Mouse (Mus musculus): ENCODE data around the gene Man2a1.

Man2a1 gene

GRCm38 (mm10) chr17:64600372-64601090 is at the start of gene Man2a1:
TSS of gene Man2a1 (plus strand) at chr17:64600736.
- DNase-seq = peak; percentile 86

GRCm38 (mm10) chr17:64553358-64553757 is 47.2 kb upstream of the Man2a1 start:
- DNase-seq = no peak

DNA sequence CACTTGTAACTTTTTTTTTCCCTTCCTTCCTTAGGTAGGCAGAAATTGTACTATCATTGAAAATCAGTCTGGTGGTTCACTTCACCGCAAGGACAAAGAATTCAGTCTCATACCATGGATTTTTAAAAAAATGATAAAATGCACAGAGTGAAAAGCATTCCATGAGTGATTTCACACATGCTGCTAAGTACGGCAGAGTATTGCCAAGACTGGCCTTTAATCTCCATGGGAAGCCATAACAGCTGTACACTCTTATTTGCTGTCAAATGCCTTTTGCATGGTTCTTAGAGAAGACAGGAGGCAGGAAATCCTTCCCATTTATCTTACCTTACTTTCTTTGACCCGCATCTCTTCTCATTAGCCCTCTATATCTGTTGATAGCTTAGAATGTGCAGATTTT is 45.6 kb upstream of the Man2a1 start:
- no peak for DNase-seq

DNA sequence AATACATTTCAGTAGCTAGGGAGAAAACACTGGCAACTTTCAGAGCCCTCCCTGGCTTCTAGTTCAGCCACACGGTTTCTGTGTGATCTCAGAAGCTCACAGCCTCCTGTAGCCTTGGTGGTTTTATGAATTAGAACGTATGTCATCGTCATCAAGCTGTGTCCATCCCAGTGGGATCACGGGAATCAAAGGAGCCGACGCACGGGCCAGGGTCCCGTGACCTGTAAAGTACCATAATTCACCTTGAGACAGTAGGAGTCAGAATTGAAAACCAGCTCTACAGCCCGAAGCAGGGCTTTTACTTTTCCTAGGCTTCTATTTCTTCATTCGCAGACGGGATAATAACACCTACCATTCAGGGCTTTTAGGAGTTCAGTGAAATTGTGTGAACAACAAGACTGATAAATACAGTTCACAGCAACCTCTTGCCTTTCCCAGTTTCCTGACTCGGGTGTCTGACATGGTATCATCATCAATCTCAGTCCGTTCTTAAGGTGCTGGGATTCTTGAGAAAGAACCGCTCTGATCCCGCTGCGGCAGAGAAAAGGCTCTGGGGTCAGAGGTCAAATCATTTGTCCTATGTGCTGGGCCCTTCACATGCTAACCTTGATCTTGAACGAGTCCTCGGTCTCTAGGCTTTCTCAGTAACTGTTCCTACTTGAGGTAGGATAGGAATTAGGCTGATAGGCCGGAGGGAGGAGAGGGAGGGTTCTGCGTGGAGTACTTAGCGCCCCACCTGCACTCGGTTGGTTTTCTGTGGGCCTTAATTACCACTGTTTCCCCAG is 43.7 kb upstream of the Man2a1 start:
- DNase-seq = no peak

GRCm38 (mm10) chr17:64558994-64559540 is 41.5 kb upstream of the Man2a1 start:
- no peak for DNase-seq

DNA sequence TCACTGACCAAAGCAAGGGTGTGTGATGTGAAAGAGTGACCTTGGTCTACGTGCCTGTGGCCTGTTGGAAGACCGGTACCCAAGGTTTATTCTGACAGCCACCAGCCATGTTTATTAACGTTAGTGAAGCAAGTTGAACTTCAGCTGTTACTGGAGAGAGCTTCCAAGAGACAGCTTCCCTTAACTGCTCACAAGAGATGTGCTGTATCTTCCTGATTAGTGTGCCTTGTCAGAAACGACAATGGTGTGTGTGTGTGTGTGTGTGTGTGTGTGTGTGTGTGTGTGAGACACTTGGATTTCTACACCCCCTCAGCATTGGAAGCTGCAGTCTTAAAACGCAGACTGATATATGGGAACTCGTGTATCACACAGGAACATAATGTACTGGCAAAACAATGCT is 34.1 kb upstream of the Man2a1 start:
- no peak for DNase-seq

DNA sequence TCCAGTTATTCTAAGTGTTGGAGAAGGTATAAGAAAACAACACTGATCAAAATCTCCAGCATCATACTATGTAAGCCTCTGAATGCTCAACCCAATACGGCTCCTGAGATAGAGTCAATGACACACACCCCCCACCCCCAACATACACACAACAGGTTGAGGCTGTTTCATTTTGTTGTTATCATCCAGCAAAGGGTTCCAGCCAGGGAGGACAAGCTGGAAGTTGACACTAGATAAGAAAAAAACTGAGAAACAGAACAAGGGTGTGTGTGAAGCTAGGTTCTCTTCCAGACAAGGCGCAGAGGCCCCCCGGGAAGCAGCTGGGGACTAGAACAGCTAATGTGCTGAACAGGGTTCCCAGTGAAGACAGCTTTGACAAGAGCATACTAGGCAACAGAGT is 33.0 kb upstream of the Man2a1 start:
- no peak for DNase-seq

DNA sequence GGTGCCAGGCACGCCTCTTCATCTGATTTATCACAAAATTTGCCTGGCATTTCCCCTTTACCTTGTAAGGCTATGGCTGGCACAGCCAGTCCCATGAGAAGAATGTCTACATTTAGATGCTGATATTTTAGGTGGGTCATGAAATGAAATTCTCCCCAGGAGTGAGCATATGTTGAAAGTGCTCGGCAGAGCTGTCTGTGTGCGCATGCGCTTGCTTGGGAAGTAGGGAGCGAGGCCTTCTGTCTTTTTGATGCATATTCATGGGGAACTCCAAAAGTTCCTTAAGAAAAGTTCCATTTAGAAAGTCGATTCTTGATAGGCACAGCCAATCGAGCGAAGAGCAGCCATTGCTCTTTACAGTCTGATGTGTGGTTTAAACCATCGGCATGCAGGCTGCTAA is 26.6 kb upstream of the Man2a1 start:
- no peak for DNase-seq

DNA sequence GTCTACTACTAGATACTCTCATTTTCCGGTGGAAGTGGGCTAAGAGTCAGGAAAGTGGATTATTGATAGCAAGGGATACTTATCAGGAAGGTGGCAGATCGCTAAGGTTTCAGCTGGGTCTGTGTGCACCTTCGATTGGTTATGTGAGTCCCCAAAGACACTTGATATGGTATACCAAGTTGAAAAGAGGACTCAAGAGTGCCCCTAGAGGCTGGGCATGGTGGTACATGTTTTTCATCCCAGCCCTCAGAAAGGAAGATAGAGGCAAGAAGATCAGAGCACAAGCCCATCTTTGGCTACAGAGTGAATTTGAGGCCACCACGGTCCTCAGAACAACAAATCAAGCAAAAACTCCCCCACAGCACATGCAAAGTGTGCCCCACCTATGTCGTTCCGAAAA is 25.3 kb upstream of the Man2a1 start:
- DNase-seq = no peak

DNA sequence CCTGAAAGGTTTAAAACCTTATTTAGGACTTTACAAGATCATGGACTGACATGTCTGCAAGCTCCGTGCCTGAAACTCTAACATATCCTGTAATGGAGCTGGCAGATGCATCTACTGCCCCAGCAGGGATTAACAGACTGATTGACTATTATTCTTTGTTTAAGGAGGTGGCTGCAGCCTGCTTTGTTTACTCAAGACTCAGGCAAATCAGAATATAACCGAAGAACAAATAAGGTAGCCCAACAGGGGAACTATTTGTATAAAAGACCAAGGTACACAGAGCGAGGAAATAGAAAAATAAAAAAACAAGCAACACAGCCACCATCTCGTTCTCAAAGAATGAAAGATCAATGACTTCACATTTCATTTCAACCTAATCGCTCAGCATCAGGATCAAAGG is 23.1 kb upstream of the Man2a1 start:
- DNase-seq = no peak

DNA sequence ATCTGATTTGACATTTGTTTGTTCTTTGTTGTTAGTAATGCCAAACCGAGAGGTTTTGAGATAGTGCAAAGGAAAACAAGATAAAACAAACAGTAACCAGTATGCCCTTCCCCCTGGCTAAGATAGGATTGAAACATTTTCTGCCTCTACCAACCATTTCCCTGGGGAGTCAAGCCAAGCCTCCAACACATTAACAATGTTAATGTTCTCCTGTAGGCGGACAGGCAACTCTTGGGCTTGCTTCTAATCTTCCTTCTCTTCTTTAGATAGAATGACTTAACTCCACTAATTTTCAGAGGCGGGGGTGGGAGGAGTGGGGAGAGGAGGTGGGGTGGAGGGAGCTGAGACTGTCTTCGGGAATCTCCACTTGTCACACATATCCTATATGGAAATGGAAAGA is 22.2 kb upstream of the Man2a1 start:
- no peak for DNase-seq

- peak; percentile 47 for DNase-seq
Measured at GRCm38 (mm10) chr17:64579696-64580095, 20.8 kb upstream of the Man2a1 start.

DNA sequence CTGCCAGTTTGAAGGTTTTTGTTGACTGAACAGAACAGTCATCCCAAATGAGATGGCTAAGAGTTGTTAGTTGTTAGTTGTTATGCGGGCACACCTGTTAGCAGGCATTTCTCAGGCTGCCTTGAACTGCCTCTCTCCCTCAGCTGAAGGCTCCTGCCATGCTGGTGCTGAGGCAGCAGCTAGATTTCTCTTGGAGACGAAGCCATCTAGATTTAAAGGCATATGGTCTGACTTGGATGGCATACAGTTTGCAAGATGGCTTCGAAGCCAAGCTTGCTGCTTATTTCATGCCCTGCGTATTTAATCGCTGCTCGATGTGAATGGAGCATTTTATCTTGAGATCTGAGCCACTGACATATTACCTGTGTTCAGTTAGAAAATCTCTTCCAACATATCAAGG is 19.4 kb upstream of the Man2a1 start:
- DNase-seq = no peak

DNA sequence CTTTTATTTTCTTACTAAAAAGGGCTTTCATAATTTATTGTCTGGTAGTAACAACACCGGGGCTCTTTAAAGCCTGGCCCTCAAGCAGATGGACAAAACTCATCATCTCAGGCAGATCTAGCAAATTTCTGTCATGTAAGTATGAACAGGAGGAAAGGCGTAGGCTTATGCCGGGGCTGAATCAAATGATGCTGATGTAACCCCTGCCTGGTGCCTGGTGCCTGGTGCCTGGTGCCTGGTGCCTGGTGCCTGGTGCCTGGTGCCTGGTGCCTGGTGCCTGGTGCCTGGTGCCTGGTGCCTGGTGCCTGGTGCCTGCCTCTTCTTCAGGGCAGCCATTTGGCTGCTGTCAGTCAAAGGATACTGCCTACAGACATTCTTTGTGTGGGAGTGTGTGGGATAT is 18.6 kb upstream of the Man2a1 start:
- DNase-seq = no peak

- DNase-seq = no peak
Measured at GRCm38 (mm10) chr17:64590483-64590882, 10.1 kb upstream of the Man2a1 start.

DNA sequence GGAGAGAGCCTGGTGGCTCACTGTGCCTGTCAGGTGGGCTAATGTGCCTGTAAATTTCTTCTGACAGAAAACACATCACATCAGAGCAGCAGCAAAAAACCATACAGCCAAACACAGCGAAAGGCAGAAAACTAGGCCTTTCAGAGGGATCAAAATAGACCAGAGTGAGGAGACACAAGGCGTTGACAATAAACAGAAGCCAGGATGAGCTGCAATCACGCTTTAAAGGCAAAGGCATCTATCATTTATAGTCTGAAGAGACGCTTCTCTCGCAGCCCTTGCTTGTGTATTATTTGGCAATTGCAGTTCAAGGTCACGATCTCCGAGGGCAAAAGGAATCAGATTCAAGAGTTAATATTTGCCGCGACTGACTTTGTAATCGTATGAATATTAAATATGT is 9.2 kb upstream of the Man2a1 start:
- no peak for DNase-seq

GRCm38 (mm10) chr17:64592355-64592754 is 8.2 kb upstream of the Man2a1 start:
- no peak for DNase-seq

DNA sequence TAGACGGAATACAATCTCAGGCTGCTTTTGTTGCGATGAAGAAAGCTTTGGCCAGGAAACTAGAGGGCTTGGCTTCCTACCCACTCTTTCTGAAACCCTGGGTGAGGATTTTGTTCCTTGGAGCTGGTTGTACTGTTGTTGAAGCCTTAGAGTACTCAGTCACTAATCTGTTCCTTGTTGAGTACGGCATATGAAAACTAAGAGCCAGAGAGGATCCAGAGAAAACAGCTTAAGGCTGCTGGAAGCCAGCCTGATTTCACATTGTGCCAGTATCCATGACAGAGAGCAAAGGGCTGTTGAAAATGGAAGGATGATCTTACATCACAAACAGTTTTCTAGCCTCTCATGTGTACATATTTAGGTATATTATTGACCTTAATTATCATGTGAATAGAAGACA is 7.7 kb upstream of the Man2a1 start:
- DNase-seq = no peak

DNA sequence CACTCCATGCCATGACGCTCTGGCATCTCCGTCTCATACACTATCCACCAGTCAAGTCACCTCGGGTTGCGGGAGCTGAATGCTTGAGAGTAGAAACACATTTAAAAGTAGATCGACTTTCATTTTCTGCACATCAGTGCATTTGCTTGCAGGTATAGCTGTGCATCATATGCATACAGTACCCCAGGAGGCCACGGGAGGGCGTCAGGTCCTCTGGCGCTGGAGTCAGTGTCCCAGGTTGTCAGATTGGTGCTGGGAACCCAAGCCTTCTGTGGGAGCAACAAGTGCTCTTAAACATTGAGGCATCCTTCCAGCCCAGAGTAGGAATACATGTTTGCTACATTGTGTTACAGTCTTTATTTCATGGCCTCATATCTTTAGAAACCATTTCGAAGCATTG is 2.8 kb upstream of the Man2a1 start:
- no peak for DNase-seq

DNA sequence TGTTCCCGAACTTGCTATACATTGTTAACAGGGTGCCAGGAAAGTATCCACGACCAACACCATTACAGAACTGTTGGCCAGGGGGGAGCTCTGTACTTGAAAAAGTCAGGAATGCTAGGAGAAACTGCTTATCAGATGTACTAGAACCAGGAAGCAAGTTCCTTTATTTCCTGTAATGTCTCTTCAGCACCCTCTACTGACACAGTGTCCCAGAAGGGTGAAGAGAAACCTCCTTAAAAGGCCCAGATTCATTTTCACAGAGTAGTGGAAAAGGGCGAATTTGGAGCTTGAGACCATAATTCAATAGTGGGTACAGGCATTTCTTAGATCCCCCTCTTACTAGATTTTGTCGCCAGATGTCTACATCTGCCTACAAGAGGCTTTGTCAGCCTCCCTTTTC is 620 bp upstream of the Man2a1 start:
- DNase-seq = no peak

DNA sequence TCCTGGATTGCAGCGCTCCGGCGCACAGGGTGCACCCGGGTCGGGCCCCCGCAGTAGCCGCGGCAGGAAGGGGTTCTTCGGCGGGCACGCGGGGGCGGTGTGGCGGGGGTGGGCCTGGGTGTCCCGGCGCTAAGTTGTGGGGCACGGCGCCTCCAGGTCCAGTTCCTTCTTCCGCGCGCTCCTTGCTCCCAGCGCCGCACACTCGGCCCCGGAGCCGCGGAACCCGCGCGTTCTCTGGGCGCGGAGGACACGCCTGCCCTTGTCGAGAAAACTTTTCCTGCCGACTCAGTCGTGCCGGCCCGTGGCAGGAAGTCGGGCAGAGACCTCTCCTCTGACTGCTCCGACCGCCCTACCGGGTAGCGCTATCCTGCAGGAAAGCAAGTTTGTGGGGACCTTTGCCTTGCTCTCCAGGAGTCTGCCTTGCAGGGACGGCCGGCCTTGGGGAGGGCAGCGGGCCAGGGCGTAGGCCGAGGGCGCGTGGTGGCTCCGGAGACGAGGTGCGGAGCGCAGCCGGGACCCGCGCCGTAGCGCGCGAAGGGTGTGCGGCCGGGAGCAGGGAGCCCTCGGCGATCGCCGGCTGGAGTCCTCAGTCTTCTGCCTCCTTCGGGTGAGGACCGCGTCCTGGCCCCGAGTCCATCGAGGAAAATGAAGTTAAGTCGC is 685 bp downstream of the Man2a1 start:
- peak; percentile 58 for DNase-seq

GRCm38 (mm10) chr17:64601751-64602578 is 1.4 kb downstream of the Man2a1 start:
- peak; percentile 25 for DNase-seq

GRCm38 (mm10) chr17:64603134-64603533 is 2.6 kb downstream of the Man2a1 start:
- no peak for DNase-seq

Data from cerebellum, adult 8-10 months (tissue).